Mouse (Mus musculus): ENCODE results near the gene Bcl7c. TPM values are rescaled to one million over a fixed set of nuclear protein-coding genes. Genes with fewer than 3 reads are reported as not detected.

The Bcl7c gene
- total RNA-seq, 2 experiments from 2014 or later = 61.0 to 94.3 TPM

DNA sequence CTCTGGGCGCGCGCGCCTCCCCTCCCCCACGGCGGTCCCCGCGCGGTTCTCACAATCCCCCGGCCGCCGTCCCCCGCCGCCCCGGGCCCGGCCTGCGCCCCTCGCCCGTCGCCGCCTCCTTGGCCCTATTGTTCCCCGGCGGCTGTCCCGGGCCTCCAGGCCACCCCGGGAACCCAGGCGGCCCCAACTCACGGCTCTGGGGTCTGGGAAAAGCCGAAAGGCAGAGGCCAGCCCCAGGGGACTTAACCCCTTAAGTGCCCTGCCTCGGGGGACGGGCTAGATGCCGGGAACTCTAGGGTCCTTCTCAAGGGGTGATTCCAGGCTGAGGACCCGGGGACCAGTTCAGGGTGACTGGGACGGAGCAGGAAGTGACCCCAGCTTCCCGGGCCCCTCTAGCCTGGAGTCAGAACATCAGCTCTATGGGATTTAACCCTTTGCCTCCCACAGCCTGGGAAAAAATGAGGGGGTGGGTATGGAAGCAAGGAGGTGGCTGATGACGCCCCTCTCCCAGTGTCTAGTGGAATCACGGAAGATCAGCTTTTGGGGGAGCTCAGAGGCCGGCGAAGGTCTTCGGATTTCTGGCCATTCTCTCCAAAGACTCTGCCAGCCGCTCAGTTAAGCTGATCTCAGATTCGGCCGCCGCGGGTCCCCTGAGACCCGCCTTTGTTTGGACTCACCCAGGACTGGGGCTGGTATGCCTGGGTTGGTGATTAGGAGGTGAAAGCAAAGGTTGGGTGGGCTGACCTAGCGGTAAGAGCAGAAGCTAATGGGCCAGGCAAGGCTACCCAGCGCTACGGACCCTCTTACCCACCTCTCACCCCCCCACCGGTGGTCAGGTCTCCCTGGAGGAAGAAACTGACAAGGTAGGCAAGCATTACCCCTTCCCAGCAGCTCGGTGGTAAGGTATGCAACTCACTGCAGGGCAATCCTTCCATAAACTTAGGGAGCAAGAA, 93.6 kb downstream of the Bcl7c start, which contains the start of gene Zfp629:
TSS of gene Zfp629 (minus strand) at position 907 of the 953 bp plus-strand sequence.
- peak; percentile 32 for ATAC-seq (replicated peaks; ENCODE audit: low FRiP score, low TSS enrichment, poor library complexity, severe bottlenecking)

DNA sequence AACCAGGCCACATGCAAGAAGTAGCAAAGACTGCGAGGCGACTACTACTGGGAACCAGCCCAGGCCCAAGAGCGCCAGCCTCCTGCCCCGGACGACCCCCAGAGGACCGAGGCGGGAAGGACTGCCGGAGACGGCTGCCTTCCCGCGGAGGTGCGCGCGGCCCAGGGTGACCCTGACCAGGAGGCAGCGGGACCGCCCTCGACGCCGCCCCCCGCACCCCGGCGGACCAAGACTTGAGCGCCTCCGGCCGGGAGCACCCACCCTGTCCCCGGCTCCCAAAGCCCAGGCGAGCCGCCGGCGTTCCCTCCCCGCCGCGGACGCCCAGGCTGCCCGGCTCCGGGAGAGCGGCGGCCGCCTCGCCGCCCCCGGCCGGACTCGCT, 94.2 kb downstream of the Bcl7c start:
- peak; percentile 38; the same call in 1 of the 2 replicates for ATAC-seq (replicated peaks; ENCODE audit: low FRiP score, low TSS enrichment, poor library complexity, severe bottlenecking)

GRCm38 (mm10) chr7:127614091-127614490, 94.6 kb downstream of the Bcl7c start:
- ATAC-seq (replicated peaks; ENCODE audit: low FRiP score, low TSS enrichment, poor library complexity, severe bottlenecking) = no peak

GRCm38 (mm10) chr7:127613501-127613900, 95.2 kb downstream of the Bcl7c start:
- ATAC-seq (replicated peaks; ENCODE audit: low FRiP score, low TSS enrichment, poor library complexity, severe bottlenecking) = no peak

GRCm38 (mm10) chr7:127611561-127611960, 97.2 kb downstream of the Bcl7c start:
- ATAC-seq (replicated peaks; ENCODE audit: low FRiP score, low TSS enrichment, poor library complexity, severe bottlenecking) = no peak

Other genes starting within 250 kb of the Bcl7c start
- 76.2 and 109 TPM in 2 replicates for gene Prr14, start 249.3 kb downstream of the Bcl7c start, total RNA-seq (2014; fragmentation: Nextera tagmentation)
- 33.1 and 34.2 TPM in 2 replicates for gene Prr14, start 249.3 kb downstream of the Bcl7c start, total RNA-seq (2017)
- gene Fbrs, start 229.7 kb downstream of the Bcl7c start, total RNA-seq (2014; fragmentation: Nextera tagmentation) = 86.2 and 111 TPM in 2 replicates
- gene Fbrs, start 229.7 kb downstream of the Bcl7c start, total RNA-seq (2017) = 11.8 and 17.7 TPM in 2 replicates
- 126 and 170 TPM in 2 replicates for gene Srcap, start 196.9 kb downstream of the Bcl7c start, total RNA-seq (2014; fragmentation: Nextera tagmentation)
- gene Srcap, start 196.9 kb downstream of the Bcl7c start, total RNA-seq (2017) = 21.9 and 22.7 TPM in 2 replicates
- 30.3 and 58.3 TPM in 2 replicates for gene Gm42715, start 189.3 kb downstream of the Bcl7c start, total RNA-seq (2014; fragmentation: Nextera tagmentation)
- 7.4 and 8.8 TPM in 2 replicates for gene Gm42715, start 189.3 kb downstream of the Bcl7c start, total RNA-seq (2017)
- gene Tmem265, start 147.5 kb downstream of the Bcl7c start, total RNA-seq (2014; fragmentation: Nextera tagmentation) = not detected in 2 replicates
- gene Tmem265, start 147.5 kb downstream of the Bcl7c start, total RNA-seq (2017) = 3.4 TPM in 1 of 2 replicates, not detected in the other
- gene Phkg2, start 135.6 kb downstream of the Bcl7c start, total RNA-seq (2014; fragmentation: Nextera tagmentation) = 43.0 and 59.6 TPM in 2 replicates
- 21.1 and 30.5 TPM in 2 replicates for gene Phkg2, start 135.6 kb downstream of the Bcl7c start, total RNA-seq (2017)
- 6.1 TPM in 1 of 2 replicates, not detected in the other for gene Ccdc189, start 120.3 kb downstream of the Bcl7c start, total RNA-seq (2014; fragmentation: Nextera tagmentation)
- 0.38 and 6.8 TPM in 2 replicates for gene Ccdc189, start 120.3 kb downstream of the Bcl7c start, total RNA-seq (2017)
- gene Rnf40, start 120.2 kb downstream of the Bcl7c start, total RNA-seq (2014; fragmentation: Nextera tagmentation) = 45.6 and 48.7 TPM in 2 replicates
- 35.1 and 37.9 TPM in 2 replicates for gene Rnf40, start 120.2 kb downstream of the Bcl7c start, total RNA-seq (2017)
- gene Zfp629, start 93.1 kb downstream of the Bcl7c start, total RNA-seq (2014; fragmentation: Nextera tagmentation) = 7.2 and 7.8 TPM in 2 replicates
- gene Zfp629, start 93.1 kb downstream of the Bcl7c start, total RNA-seq (2017) = 3.4 and 9.1 TPM in 2 replicates
- gene Ctf1, start 3.8 kb upstream of the Bcl7c start, total RNA-seq (2014; fragmentation: Nextera tagmentation) = 4.2 and 5.5 TPM in 2 replicates
- 1.9 and 3.0 TPM in 2 replicates for gene Ctf1, start 3.8 kb upstream of the Bcl7c start, total RNA-seq (2017)
- not detected in 2 replicates for gene Ctf2, start 23.2 kb upstream of the Bcl7c start, total RNA-seq (2014; fragmentation: Nextera tagmentation)
- not detected in 2 replicates for gene Ctf2, start 23.2 kb upstream of the Bcl7c start, total RNA-seq (2017)
- gene Fbxl19, start 35.6 kb upstream of the Bcl7c start, total RNA-seq (2014; fragmentation: Nextera tagmentation) = 11.6 and 14.2 TPM in 2 replicates
- 12.2 and 12.5 TPM in 2 replicates for gene Fbxl19, start 35.6 kb upstream of the Bcl7c start, total RNA-seq (2017)
- 23.4 and 29.5 TPM in 2 replicates for gene Orai3, start 60.9 kb upstream of the Bcl7c start, total RNA-seq (2014; fragmentation: Nextera tagmentation)
- gene Orai3, start 60.9 kb upstream of the Bcl7c start, total RNA-seq (2017) = 21.0 and 22.9 TPM in 2 replicates
- gene Setd1a, start 67.7 kb upstream of the Bcl7c start, total RNA-seq (2014; fragmentation: Nextera tagmentation) = 83.0 and 94.4 TPM in 2 replicates
- 10.6 and 19.5 TPM in 2 replicates for gene Setd1a, start 67.7 kb upstream of the Bcl7c start, total RNA-seq (2017)
- gene Gm49388, start 76.7 kb upstream of the Bcl7c start, total RNA-seq (2014; fragmentation: Nextera tagmentation) = 1.0 TPM in 1 of 2 replicates, not detected in the other
- 0.85 TPM in 1 of 2 replicates, not detected in the other for gene Gm49388, start 76.7 kb upstream of the Bcl7c start, total RNA-seq (2017)
- 38.9 and 56.1 TPM in 2 replicates for gene Hsd3b7, start 91.7 kb upstream of the Bcl7c start, total RNA-seq (2014; fragmentation: Nextera tagmentation)
- gene Hsd3b7, start 91.7 kb upstream of the Bcl7c start, total RNA-seq (2017) = 16.8 and 60.3 TPM in 2 replicates
- gene Stx4a, start 115.4 kb upstream of the Bcl7c start, total RNA-seq (2014; fragmentation: Nextera tagmentation) = 67.0 and 84.7 TPM in 2 replicates
- 31.5 and 44.7 TPM in 2 replicates for gene Stx4a, start 115.4 kb upstream of the Bcl7c start, total RNA-seq (2017)
- 0.10 and 3.0 TPM in 2 replicates for gene Stx1b, start 115.6 kb upstream of the Bcl7c start, total RNA-seq (2014; fragmentation: Nextera tagmentation)
- gene Stx1b, start 115.6 kb upstream of the Bcl7c start, total RNA-seq (2017) = 0.19 and 4.3 TPM in 2 replicates
- 32.4 and 38.3 TPM in 2 replicates for gene Zfp646, start 167.3 kb upstream of the Bcl7c start, total RNA-seq (2014; fragmentation: Nextera tagmentation)
- 36.9 and 43.3 TPM in 2 replicates for gene Zfp646, start 167.3 kb upstream of the Bcl7c start, total RNA-seq (2017)
- 9.3 and 12.8 TPM in 2 replicates for gene Zfp668, start 167.9 kb upstream of the Bcl7c start, total RNA-seq (2014; fragmentation: Nextera tagmentation)
- 2.3 and 2.8 TPM in 2 replicates for gene Zfp668, start 167.9 kb upstream of the Bcl7c start, total RNA-seq (2017)
- gene Prss53, start 182.0 kb upstream of the Bcl7c start, total RNA-seq (2014; fragmentation: Nextera tagmentation) = 0.81 TPM in 1 of 2 replicates, not detected in the other
- not detected in 2 replicates for gene Prss53, start 182.0 kb upstream of the Bcl7c start, total RNA-seq (2017)
- gene Gm21974, start 186.5 kb upstream of the Bcl7c start, total RNA-seq (2014; fragmentation: Nextera tagmentation) = not detected in 2 replicates
- not detected in 2 replicates for gene Gm21974, start 186.5 kb upstream of the Bcl7c start, total RNA-seq (2017)
- 54.1 and 72.8 TPM in 2 replicates for gene Vkorc1, start 186.7 kb upstream of the Bcl7c start, total RNA-seq (2014; fragmentation: Nextera tagmentation)
- 25.4 and 37.0 TPM in 2 replicates for gene Vkorc1, start 186.7 kb upstream of the Bcl7c start, total RNA-seq (2017)
- 76.8 and 85.0 TPM in 2 replicates for gene Bckdk, start 195.1 kb upstream of the Bcl7c start, total RNA-seq (2014; fragmentation: Nextera tagmentation)
- 32.4 and 62.8 TPM in 2 replicates for gene Bckdk, start 195.1 kb upstream of the Bcl7c start, total RNA-seq (2017)
- 32.7 and 37.9 TPM in 2 replicates for gene Kat8, start 203.6 kb upstream of the Bcl7c start, total RNA-seq (2014; fragmentation: Nextera tagmentation)
- 27.0 and 35.8 TPM in 2 replicates for gene Kat8, start 203.6 kb upstream of the Bcl7c start, total RNA-seq (2017)
- gene Prss8, start 221.2 kb upstream of the Bcl7c start, total RNA-seq (2014; fragmentation: Nextera tagmentation) = not detected in 2 replicates
- gene Prss8, start 221.2 kb upstream of the Bcl7c start, total RNA-seq (2017) = not detected in 2 replicates
- gene Prss36, start 237.8 kb upstream of the Bcl7c start, total RNA-seq (2014; fragmentation: Nextera tagmentation) = 2.8 and 9.8 TPM in 2 replicates
- 2.5 and 3.4 TPM in 2 replicates for gene Prss36, start 237.8 kb upstream of the Bcl7c start, total RNA-seq (2017)